Mouse (Mus musculus): ENCODE data around the gene Ep300. TPM values are rescaled to one million over a fixed set of nuclear protein-coding genes. Genes with fewer than 3 reads are reported as not detected.

The Ep300 gene
- total RNA-seq (2021): 10 to 100 TPM; 57.8 to 59.5 TPM
- long read RNA-seq, partial matches to known transcripts: 1 of 10 reads
- long read RNA-seq, other reads (novel, unspliced or antisense): 9 of 10 reads

DNA sequence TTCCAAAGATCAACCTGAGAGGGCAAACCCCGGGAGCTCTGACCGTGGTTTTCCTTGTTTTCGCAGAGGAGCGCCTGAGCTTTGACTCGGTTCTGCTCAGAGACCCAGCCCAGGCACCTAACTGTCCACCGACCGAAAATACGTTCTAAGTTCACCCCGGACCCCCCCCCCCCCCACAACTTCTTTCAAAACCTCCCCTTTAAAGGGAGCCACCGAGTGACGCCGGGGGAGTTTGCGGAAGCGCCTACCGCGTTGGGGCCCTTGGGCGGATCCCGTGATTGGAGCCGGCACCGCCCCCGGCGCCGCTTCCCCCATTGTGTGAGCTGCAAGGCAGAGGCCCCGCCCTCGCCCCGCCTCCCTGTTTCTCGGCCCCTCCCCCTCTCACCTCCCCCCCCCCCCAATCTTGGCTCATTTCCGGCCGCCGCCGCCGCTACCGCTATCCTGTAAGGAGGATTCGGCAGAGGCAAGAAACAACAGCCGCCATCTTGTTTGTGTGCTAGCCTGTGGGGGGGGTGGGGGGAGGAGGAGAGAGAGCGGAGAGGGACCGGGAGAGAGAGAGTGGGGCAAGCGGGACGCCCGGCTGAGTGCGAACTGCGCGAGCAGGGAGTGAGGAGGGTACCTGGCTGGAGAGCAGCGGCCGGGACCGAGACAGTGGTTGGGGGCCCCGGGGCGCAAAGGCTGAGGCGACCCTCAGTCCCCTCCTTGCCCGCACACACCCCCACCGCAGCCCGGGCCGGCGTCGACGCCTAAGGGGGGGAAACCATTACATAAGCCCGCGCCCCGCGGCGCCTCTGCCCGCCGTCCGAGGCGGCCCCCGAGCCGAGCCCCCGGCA is at the start of gene Ep300:
Gene Ep300, plus strand, starts transcription at position 439 of the 833 bp plus-strand sequence.
- peak; percentile 92 to 96 for DNase-seq (ENCODE audit: low spot score in 2 of 2)

DNA sequence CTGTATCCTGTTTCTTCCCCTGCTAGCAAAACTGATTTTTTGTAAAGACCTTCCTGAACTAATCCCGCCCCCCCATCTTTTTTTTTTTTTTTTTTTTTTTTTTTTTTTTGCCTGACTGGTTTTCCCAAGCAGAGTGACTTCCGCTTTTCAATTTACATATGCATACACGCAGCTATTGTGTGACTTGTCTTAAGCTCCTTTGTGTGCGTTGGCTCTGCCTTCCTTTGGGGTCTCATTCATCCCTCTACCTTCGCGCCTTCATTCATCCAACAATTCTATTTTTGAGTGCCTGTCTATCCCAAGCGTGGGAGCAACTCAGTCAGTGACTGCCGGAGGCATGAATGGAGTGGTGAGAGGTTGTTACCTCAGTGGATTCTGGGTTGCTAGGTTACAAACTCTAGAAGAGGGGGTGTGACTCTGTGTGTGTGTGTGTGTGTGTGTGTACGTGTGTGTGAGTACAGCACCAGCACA is 49.2 kb upstream of the Ep300 start:
- peak; percentile 32 to 34 for DNase-seq (ENCODE audit: low spot score in 2 of 2)

DNA sequence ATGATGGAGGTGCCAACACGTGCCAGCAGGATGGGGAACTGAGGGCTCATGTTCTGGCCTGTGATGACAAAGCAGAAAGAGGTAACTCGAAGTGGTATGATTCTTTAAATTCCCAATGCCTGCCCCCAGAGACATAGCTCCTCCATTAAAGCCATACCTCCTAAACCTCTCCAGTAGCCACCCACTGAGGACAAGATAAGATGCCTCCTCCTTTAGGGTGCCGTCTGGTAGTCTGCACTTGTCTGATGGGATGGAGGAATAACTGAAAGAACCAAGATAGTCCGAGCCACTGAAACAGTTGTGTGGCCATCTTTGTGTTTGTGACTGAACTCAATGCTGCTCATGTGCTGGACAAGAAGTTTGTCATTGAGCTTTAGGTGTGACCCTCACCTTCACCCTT is 47.0 kb upstream of the Ep300 start:
- DNase-seq (ENCODE audit: low spot score in 2 of 2): no peak

DNA sequence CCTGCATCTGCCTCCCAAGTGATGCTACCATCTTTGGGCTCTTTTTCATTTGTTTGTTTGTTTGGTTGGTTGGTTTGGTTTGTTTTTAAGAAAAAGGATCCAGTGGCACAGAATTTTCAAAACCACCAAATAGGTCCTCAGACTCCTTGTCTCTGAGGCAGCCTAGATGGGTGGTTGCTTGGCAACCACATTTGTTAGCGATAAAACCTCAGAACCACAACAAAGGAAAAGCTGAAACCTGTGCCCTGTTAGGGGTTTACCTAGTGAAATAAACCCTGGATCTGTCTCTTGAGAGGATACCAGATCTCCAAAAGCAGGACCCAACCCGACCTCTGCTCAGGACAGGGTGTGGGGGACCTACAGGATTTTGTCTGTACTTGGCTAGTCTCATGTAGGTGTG is 45.6 kb upstream of the Ep300 start:
- DNase-seq (ENCODE audit: low spot score in 2 of 2): no peak

DNA sequence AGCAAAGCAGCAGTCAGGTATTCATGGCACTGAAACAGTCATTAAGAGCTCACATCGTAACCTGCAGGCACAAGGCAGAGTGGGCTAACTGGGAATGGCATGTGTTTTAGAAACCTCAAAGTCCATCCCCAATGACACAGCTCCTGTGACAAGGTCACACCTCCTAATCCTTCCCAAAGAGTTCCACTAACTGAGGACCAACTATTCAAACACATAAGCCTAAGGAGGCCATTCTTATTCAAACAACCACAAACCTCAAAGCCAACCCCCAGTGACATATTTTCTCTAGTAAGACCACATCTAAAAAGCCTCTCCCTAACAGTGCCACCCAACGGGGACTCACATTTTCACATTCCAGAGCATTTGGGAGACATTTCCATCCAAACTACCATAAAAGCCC is 40.2 kb upstream of the Ep300 start:
- no peak for DNase-seq (ENCODE audit: low spot score in 2 of 2)

DNA sequence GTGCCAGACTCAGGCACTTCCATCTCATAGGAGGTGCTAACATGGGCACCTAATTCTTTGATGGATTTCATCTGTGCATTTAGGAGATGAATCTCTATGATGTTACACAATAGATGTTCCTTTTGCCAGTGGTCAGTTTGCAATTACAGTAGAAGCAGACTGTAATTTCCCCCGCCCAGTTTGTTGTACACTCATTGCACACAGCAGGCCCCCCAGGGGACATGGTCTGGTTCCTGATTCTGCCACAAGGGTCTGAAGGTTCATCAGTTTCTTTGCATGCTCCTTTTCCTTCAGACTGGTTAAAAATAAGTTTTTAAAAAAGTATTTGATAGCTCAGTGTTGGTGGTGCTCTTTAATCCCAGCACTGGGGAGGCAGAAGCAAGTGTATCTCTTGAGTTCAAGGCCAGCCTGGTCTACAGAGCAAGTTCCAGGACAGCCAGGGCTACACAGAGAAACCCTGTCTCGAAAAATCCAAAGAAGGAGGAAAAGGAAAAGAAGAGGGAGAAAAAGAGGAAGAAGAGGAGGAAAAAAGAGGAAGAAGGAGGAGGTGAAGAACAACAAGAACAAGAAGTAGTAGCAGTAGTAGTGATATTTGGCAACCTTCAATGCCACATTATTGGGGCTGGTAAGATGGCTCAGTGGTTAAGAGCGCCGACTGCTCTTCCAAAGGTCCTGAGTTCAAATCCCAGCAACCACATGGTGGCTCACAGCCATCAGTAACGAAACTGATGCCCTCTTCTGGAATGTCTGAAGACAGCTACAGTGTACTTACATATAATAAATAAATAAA is 39.6 kb upstream of the Ep300 start:
- no peak for DNase-seq (ENCODE audit: low spot score in 2 of 2)

DNA sequence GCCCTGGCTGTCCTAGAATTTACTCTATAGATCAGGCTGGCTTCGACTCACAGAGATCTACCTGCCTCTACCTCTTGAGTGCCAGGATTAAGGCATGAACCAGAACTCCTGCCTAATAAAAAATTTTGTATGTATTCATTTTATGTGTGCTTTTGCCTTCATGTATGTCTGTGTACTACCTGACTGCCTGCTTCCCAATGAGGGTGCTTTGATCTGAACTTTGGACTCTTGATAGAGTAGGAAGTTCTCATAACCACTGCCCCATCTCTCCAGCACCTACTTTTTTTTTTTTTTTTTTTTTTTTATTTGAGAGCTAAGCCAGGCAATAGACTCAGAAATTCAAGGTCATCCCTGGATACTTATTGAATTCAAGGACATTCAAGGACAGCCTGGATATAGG is 31.7 kb upstream of the Ep300 start:
- DNase-seq (ENCODE audit: low spot score in 2 of 2): no peak

DNA sequence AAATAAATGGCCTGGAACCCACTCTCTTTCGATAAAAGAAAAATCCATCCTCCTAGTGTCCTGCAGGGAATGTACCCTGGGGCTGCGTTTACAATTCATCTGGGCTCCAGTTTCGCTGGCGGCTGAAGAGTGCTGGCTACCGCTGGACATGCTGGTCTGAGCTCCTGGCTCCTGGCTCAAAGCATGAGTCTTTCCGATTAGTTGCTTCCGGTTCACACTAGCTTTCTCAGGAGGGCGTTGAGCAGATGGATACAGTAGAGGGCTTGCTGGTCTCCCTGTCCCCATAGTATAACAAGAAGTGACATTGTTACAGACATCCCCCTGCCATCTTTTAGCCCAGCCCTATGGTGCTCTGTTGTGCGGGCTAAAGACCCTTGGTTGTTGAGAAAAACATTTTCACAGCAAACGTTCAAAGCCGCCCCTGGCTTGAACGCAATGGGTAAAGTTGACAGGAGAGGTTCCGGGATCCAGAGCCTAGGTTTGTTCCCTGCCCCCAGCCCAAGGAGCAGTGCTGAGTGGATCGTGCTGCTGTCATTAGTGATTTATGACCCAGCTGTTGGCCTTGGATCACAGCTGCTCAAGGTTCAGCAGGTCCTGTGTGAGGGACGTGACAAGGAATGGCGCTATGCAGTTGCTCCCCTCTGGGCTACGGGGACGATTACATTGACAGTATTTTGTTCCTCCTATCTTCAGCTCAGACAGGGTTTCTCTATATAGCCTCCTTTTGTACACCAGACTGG is 30.4 kb upstream of the Ep300 start:
- DNase-seq (ENCODE audit: low spot score in 2 of 2): no peak

DNA sequence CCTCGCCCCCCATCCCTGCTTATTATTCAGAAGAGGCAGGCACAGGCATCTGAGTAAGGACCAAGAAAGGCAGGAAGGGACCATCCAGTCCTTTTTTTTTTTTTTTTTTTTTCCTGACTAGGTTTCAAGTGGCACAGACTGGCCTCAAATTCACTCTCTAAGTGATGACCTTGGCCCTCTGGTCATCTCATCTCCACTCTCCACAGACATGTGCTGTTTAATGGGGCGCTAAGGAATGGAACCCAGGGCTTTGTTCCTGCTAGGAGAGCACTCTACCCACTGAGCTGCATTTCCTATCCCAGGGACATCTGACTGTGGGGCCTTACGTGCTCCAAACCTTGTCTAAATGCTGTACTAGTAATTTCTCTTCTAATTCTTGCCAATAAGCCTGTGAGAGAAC is 29.2 kb upstream of the Ep300 start:
- DNase-seq (ENCODE audit: low spot score in 2 of 2): no peak

DNA sequence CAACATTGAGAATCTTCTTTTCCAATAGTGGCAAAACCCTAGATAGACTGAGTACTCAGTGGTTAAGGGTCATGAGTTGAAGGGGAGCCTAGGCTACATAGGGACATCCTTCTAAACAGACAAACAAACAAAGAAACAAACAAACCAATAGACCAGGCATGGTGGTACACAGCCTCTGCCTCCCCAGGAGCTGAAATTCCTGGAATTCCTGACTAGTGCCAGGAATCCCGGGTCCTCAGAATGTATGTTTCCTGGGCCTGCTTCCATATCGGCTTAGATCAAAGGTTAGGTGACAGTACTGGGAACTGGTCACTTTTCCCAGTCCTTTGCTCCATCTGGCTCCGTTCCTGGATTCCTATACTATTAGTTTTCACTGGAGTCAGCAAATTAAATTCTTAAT is 23.6 kb upstream of the Ep300 start:
- no peak for DNase-seq (ENCODE audit: low spot score in 2 of 2)

DNA sequence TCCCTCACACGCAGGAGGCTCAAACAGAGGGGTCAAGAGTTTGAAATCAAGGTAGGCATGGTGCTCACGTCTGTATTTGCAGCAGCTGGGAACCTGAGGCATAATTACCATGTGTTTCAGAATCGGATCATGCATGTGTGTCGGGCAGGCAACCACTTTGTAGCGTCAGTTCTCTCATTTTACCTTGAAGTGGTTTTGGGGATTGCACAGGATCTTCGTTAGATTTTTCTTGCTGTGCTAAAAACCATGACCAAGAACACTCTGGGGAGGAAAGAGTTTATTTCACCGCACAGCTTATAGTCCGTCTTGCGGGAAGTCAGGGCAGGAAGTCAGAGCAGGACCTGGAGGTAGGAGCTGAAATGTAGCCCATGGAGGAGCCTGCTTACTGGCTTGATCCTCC is 23.2 kb upstream of the Ep300 start:
- no peak for DNase-seq (ENCODE audit: low spot score in 2 of 2)

DNA sequence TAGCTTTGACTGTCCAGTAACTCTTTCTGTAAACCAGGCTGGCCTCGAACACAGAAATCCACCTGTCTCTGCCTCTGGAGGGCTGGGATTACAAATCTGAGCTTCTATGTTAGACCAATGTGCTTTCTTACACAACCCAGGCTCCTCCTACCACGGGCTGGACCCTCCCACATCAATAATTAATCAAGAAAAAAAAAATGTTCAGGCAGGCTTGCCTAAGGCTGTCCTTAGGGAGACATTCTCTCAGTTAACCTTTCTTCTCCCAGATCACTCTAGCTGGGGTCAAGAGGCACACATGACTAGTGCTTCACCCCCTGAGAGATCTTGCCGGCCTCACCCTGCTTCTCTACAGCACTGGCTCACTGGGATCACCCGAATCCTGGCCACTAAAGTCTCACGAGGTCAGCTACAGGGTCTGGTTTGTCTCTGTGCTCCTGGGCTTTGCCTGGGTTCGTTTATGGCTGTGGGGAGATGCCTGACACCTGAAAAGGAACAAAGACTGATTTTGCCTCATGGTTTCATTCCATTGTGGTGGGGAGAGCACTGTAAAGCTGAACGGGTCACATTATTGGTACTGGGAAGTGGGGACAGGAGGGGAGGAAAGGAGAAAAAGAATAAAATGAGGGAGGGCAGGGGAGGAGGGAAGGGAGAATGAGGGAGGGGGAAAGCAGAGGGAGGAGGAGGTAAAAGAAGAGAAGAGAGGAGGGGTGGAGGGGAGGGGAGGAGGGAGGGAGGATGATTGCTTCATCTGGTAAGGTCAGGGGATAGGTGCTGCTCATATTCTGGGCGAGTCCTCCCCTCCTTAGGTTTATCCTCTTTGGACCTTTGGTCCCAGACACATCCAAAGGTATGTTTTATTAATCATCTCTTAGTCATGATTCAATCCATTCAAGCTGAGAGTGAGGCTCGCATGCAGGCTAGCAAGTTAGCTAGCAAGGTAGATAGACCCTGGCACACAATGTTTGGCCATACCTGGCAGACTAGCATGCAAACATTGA is 22.4 kb upstream of the Ep300 start:
- no peak for DNase-seq (ENCODE audit: low spot score in 2 of 2)

DNA sequence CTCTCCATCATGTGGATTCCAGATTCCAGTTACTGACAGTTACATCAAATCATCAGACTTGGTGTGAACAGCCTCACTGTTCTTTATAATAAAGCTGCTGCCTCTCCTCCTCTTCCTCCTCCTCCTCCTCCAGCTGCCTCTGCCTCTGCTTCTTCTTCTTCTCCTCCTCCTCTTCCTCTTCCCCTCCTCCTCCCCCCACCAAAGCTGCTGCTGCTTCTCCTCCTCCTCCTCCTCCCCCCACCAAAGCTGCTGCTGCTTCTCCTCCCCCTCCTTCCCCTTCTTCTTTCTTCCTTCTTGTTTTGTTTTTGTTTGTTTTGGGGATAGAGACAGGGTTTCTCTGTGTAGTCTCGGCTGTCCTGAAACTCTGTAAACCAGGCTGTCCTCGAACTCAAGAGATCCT is 17.1 kb upstream of the Ep300 start:
- no peak for DNase-seq (ENCODE audit: low spot score in 2 of 2)

DNA sequence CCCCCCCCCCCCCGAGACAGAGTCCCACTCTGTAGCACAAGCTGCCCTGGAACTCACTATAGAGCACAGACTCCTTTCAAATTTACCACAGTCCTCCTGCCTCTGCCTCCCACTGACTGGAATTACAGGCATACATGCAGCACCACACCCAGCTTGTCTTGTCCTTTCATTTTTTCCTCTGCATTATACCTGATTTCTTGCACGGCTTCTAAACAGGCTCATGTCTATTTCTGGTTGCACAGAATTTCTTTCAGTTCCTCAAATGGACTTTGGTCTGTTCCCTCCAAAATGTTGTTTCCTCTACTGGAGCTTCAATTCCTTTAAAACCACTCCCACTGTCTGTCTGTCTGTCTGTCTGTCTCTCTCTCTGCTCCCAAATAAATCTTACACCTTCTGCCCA is 16.6 kb upstream of the Ep300 start:
- DNase-seq (ENCODE audit: low spot score in 2 of 2): no peak

DNA sequence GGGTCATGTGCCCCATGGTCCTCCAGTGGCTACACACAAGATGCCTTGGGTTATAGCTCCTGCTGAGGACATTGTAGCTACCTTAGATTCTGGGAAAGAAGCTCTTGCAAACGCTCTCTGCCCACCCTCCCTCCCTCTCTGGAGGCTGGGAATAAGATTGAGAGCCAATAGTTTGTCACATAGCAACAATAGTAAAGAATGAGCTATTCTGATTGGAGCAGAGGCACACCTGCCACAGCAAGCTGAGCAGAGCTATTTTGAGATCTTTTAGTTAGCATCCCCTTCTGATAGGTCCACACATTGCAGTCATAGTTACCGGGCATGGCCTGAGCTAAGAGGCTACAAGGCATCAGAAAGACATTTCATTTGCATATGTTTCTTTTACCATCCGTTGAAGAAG is 8.2 kb upstream of the Ep300 start:
- DNase-seq (ENCODE audit: low spot score in 2 of 2): peak; percentile 17 to 20

DNA sequence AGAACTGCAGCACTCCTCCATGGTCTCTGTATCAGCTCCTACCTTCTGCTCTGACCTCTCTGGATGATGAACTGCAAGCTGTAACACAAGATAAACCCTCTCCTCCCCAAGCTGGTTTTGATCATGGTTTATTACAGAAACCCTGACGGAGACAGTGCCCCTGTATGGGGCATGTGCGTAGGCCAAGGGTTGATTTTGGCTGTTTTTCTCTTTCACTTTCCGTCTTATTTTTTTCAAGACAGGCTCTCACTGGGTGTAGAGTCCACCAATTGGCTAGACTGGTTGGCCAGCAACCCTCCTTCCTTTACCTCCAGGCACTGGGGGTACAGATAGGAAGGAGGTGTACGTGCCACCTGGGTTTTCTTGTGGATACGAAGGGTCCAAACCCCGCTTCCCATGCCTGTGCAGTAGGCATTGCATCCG is 7.4 kb upstream of the Ep300 start:
- DNase-seq (ENCODE audit: low spot score in 2 of 2): no peak

DNA sequence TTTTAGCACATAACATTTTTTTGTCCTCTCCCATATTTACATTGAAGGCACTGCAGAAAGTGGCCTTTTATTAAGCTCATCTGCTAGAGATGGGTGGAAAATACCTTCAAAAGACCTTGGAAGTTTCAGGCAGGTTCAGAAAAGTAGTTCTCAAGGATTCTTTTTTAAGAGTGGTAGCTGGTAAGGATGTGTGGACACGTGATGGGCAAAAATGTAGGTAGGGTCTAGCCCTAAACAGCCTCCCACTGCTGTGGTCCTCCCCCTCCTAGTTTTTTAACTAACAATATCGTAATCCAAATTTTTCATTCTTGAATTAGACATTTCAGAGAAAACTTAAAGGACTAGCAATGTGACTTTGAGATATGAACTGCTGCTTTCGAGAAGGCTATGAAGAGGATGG is 685 bp upstream of the Ep300 start:
- no peak for DNase-seq (ENCODE audit: low spot score in 2 of 2)

DNA sequence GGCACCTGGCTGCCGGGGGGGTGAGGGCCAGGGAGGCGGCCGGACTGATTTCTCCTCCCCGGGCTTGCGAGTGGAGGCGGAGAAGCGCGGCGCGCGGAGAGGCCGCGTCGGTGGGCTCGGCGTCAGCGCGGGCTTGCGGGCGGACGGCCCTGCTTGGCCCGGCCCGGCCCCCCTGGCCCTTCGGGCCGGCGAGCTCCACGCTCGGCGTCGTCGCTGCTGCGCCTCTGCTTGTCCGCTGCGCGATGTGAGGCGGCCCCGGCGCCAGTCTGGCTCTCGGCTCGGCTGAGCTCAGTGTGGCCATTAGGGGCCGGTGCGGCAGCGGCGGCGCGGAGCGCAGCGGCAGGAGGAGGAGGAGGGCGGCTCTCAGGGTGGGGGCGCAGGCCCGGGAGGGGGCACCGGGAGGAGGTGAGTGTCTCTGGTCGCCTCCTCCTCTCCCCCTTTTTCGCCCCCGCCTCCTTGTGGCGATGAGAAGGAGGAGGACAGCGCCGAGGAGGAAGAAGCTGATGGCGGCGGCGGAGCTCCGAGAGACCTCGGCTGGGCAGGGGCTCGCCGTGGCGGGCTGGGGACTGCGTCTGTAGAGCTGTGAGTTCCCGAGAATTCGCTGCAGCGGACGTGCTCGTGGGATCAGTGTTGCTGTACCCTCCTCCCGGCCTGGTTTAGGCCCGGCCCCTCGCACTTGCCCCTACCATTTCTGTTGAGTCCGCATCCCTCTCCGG is 753 bp downstream of the Ep300 start:
- DNase-seq (ENCODE audit: low spot score in 2 of 2): peak; percentile 85 to 88

DNA sequence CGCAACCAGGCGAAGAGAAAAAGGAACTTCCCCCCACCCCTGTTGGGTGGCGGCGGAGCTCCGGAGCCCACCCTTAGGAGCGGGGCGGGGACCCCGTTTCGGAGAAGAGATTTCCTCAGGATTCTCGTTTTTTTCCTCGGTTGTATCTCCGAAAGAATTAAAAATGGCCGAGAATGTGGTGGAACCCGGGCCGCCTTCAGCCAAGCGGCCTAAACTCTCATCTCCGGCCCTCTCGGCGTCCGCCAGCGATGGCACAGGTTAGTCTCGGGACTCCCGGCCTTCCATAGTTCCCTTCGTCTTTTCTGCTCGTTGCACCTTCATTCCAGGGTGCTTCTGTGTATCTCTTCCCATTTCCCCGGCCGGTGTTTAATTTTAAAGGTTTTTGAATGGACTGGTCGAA is 1.3 kb downstream of the Ep300 start:
- DNase-seq (ENCODE audit: low spot score in 2 of 2): no peak

DNA sequence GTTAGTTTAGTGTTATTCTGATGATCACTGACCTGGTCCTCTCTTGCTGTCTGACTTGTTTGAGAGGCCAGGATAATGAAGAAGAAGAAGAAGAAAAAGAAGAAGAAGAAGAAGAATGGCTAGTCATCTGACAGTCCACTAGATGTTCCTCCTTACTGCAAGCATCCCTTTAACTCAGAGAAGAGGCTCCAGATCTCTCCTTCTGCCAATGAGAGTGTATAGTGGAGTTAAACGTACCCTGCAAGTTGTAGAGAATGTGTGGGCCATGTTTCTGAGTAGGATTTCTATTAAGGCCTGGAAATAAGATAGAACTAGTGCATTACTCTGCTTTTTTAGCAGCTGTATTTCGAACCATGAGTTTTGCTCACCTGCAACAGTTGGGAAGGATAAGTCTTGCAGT is 2.5 kb downstream of the Ep300 start:
- DNase-seq (ENCODE audit: low spot score in 2 of 2): no peak

All from layer of hippocampus, postnatal 10 days (tissue).